Mouse (Mus musculus) CD8-positive naive resting alpha-beta T cell, adult 57 days (primary cell): ENCODE measurements around the gene Ncapd3. TPM values are rescaled to one million over a fixed set of nuclear protein-coding genes. Genes with fewer than 3 reads are reported as not detected.

Experiments
- total RNA-seq: library from RNA; stranded (reverse); gene quantifications from one replicate; pipeline ENCODE4 v1.2.4, GENCODE M21; 2023

The Ncapd3 gene
- 58.6 TPM for total RNA-seq

DNA sequence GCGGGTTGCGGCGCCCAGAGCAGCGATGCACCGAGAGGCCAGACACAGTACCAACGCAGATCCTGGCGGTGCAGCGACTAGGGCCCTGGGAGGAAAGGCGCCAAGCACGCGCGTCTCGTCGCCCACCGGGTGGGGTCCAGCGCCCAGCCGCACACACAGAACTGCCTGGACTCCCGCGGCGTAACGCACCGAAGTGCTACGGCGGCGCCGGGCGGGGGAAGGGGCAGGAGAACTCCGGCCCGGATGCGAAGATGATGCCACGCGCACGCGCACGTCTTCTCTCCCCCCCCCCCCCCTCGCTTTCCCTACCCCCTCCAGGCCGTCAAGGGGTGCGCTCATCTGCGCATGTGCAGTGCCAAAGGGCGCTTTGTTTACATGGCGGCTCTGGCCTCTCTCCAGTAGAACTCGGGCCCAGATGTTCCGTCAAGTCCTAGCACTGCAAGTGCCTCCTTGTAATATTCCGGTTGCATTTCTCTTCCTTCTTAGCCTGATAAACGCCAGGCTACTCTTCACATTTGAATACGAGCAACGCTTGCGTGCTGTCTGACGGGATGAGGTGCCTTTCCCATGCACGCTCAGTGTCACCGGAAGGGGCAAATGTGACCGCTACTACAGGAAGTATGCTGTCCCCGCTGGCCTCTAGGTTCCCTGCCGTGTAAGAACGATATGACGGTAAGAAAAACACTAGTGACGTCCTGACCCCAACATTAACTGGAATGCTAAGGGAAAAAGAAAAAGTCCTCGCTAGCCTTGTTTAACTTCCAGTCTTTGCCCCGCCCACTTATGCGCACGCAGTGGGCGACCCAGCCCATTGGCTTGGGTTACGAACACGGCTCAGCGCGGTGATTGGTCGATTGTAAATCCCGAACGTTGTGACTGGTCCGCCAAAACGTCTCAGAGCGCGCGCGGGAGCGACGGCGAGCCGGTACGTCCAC, at the start of gene Ncapd3, which contains the start of gene Vps26b:
Gene Ncapd3, plus strand, starts transcription at position 348 of the 935 bp plus-strand sequence.
Gene Vps26b, minus strand, starts transcription at position 238 of the 935 bp plus-strand sequence.

DNA sequence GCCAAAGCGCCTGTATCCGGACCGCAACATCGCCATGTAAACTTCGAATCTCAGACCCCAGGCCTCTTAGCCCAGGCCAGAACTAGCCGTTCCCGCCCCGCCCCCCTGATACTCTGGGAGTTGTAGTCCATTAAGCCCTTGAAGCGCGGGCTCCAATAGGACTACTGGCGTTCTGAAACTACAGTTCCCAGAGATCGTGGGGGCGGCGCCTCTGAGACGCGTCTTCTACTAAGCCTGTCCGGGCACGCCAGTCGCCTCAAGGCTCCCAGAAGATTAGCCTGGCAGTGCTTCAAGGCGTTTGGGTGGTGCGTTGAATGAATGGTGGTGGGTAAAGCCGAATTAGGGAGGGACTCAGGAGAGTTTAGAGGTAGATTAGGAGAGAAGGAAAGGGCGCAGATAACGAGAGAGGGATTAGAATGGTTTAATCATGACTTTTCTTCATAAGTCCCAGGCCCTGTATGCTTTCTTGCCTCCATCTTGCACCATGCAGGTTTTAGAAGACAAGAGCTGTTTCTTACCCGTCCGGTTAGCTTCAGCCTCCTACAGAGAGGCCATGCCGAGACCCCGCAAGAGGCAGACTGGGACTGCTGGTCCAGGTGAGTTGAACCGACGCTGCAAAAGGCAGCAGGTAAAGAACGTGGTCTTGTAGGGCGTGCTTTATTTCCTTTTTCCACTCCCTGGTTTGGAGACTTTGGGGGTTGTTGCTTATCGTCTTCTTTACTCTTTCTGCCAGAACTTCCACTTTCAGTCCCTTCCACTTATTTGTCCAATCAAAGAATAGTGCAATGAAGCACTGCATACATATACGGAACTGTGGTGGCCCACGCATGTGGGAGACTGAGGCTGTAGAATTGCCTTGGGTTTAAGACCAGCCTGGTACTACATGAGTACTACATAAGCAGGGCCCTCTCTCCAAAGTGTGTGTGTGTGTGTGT, 30.2 kb upstream of the Ncapd3 start, which contains the start of the genes Acad8 and Thyn1:
Gene Acad8, minus strand, starts transcription at position 106 of the 935 bp plus-strand sequence.
Gene Thyn1, plus strand, starts transcription at position 250 of the 935 bp plus-strand sequence.

Other genes starting within 250 kb of the Ncapd3 start
- not detected for gene Glb1l2, start 223.7 kb upstream of the Ncapd3 start, total RNA-seq
- not detected for gene Glb1l3, start 169.3 kb upstream of the Ncapd3 start, total RNA-seq
- not detected for gene Gm1110, start 107.1 kb upstream of the Ncapd3 start, total RNA-seq
- 32.5 TPM for gene Acad8, start 30.6 kb upstream of the Ncapd3 start, total RNA-seq
- gene Thyn1, start 30.5 kb upstream of the Ncapd3 start, total RNA-seq: 25.9 TPM
- 40.3 TPM for gene Vps26b, start 110 bp upstream of the Ncapd3 start, total RNA-seq
- not detected for gene Jam3, start 125.2 kb downstream of the Ncapd3 start, total RNA-seq